Mouse (Mus musculus) cerebellum, adult 11-12 months (tissue): ENCODE measurements at regions not wholly inside any gene's neighbourhood (a gene's known extent, or its start where the extent isn't known, plus 50 kb on each side); places are given as distances from the start of the nearest gene placed in this dataset.

ENCODE experiments used
- DNase-seq: peaks from one replicate; pipeline ENCODE4 v3.0.0; 2022

- no peak for DNase-seq
Observed at GRCm38 (mm10) chr15:57644331-57644953, 167.0 kb upstream of the Slc22a22 start.

- peak; percentile 74 for DNase-seq
Observed at GRCm38 (mm10) chr15:57639115-57639514, 161.7 kb upstream of the Slc22a22 start.

- DNase-seq = no peak
Observed at GRCm38 (mm10) chr15:57633067-57633466, 155.6 kb upstream of the Slc22a22 start.

- no peak for DNase-seq
Observed at GRCm38 (mm10) chr15:57632537-57632936, 155.1 kb upstream of the Slc22a22 start.

- DNase-seq = no peak
Observed at GRCm38 (mm10) chr15:57618466-57618865, 141.0 kb upstream of the Slc22a22 start.

GRCm38 (mm10) chr15:57616880-57617391, 139.5 kb upstream of the Slc22a22 start:
- DNase-seq = peak; percentile 56

GRCm38 (mm10) chr15:57610006-57610405, 132.6 kb upstream of the Slc22a22 start:
- DNase-seq = no peak

- no peak for DNase-seq
Observed at GRCm38 (mm10) chr15:57608519-57608918, 131.1 kb upstream of the Slc22a22 start.

GRCm38 (mm10) chr15:57600562-57600961, 123.1 kb upstream of the Slc22a22 start:
- no peak for DNase-seq

GRCm38 (mm10) chr15:57593326-57594004, 116.0 kb upstream of the Slc22a22 start:
- DNase-seq = no peak

GRCm38 (mm10) chr15:57590597-57591219, 113.3 kb upstream of the Slc22a22 start:
- DNase-seq = peak; percentile 77

- DNase-seq = peak; percentile 95
Observed at GRCm38 (mm10) chr15:57589404-57590377, 112.3 kb upstream of the Slc22a22 start.

- no peak for DNase-seq
Observed at GRCm38 (mm10) chr15:57585411-57585810, 108.0 kb upstream of the Slc22a22 start.

- no peak for DNase-seq
Observed at GRCm38 (mm10) chr15:57584498-57584897, 107.1 kb upstream of the Slc22a22 start.

- DNase-seq = no peak
Observed at GRCm38 (mm10) chr15:57581266-57581665, 103.8 kb upstream of the Slc22a22 start.

GRCm38 (mm10) chr15:57578794-57579193, 101.4 kb upstream of the Slc22a22 start:
- peak; percentile 95 for DNase-seq

- DNase-seq = no peak
Observed at GRCm38 (mm10) chr15:57574080-57574618, 96.7 kb upstream of the Slc22a22 start.

- no peak for DNase-seq
Observed at GRCm38 (mm10) chr15:57572460-57572859, 95.0 kb upstream of the Slc22a22 start.

- DNase-seq = no peak
Observed at GRCm38 (mm10) chr15:57568006-57568630, 90.7 kb upstream of the Slc22a22 start.

- no peak for DNase-seq
Observed at GRCm38 (mm10) chr15:57547154-57547553, 69.7 kb upstream of the Slc22a22 start.

GRCm38 (mm10) chr15:57545141-57545540, 67.7 kb upstream of the Slc22a22 start:
- DNase-seq = no peak

- DNase-seq = no peak
Observed at GRCm38 (mm10) chr15:57543985-57544384, 66.6 kb upstream of the Slc22a22 start.
